Mouse (Mus musculus) monocyte, adult 5-6 weeks (primary cell): ENCODE measurements around the gene Enox1. TPM values are rescaled to one million over a fixed set of nuclear protein-coding genes. Genes with fewer than 3 reads are reported as not detected.

Source experiments
- ATAC-seq: fragments of 153-309, 156-312 bp; replicated peaks from 2 replicates; pipeline ENCODE4 v1.8.0; 2017; ENCODE audit warnings: mild to moderate bottlenecking; ENCODE audit not compliant: low TSS enrichment, insufficient number of reproducible peaks, severe bottlenecking, poor library complexity, low FRiP score
- total RNA-seq: library from RNA; stranded (forward); fragments of 200-1000, 200-491, 200-594 nt; gene quantifications from 3 replicates; pipeline ENCODE4 v1.2.3, GENCODE M21; 2017

The Enox1 gene
- total RNA-seq, 1 experiment from 2014 or later = not detected

DNA sequence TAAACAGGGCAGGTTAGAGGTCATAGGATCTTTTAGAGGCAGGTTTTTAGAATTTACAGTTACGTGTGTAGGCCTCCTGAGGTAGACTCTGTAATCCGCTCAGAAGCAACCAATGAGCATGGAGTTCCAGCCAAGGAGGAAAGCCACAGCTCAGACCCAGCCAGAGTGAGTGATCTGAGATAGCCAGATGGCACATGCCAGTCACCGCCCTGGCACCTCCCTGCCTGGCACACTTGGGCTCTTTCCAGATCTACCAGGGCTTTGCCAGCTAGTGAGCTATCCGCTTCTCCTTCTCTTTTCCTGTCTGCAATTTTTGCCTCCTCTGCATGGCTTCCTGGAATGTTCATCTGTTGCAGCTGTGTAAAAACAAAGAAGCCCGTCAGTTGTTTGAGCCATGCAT is 514.4 kb downstream of the Enox1 start:
- ATAC-seq = no peak

DNA sequence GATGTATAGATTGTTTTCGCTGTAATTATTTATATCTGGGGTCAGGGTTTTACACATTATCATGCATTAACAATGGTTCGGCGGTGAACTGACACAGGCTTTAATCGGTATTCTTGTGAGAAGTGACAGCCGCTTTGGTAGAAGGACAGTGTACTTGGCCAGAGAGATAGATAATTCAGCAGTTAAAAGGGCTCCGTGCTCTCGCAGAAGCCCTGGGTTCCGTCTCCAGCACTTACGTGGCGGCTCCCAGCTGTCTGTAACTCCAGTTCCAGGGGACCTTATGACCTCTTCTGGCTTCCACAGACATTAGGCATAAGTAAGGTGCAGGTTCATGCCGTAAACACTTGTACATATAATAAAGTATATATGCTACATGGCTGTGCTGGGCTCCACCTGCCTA is 515.4 kb downstream of the Enox1 start:
- no peak for ATAC-seq

DNA sequence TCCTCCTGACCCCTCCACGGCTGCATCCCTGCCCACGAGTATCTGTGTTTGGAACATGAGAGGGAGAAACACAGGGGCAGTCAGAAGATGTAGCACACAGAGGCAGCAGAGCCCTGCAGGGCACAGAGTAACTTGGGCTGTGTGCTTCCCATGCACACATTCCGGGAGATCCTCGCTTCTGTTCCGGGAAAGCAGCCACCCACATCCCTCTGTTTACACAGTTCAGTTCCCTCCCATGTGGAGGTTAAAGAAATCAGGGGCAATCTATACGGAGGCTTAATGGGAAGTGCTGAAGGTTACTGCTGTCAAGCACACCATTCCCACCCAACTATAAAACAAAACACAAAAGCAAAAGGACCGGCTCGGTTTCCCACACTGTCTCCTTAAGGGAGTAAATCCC is 516.6 kb downstream of the Enox1 start:
- ATAC-seq = no peak

DNA sequence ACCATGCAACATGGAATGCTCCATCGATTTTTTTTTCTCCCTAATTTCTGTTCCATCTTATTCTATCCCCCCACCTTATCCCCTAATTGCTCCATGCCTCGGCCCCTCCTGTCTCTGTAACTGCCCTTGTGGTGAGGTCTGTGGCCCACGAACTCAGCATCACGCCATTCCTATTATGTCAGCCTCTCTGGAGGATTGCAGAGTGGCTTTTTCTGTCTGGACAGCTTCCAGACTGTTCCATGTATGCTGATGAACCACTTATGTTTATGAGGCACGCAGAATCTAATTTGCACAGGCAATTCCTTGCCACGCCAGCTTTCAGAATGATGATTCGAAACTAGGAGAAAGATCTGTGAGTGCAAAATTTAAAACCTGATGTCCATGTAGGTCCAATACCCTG is 521.4 kb downstream of the Enox1 start:
- no peak for ATAC-seq

GRCm38 (mm10) chr14:77679877-77680276 is 523.3 kb downstream of the Enox1 start:
- ATAC-seq = no peak

GRCm38 (mm10) chr14:77682888-77683555 is 526.5 kb downstream of the Enox1 start:
- no peak for ATAC-seq

GRCm38 (mm10) chr14:77689816-77690215 is 533.3 kb downstream of the Enox1 start:
- no peak for ATAC-seq

DNA sequence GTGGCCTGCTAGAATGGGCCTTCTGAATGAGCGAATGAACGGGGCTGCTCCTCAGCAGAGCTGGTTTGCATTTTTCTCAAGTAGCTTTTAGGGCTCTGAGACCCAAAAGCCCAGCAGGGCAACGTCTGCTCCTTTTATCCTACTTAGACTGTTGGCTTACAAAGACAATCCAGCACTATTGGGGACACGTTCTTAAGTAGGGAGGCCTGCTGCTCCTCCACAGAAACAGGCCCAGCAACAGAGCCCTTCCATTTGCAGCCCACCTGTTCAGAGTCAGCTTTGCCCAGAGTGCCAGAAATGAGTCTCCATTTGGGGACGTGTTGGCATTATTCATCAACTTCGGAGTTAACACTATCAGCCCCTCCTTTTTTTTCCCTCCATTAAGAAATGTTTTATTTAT is 548.4 kb downstream of the Enox1 start:
- no peak for ATAC-seq

- ATAC-seq = no peak
Measured at GRCm38 (mm10) chr14:77706511-77707246, 550.1 kb downstream of the Enox1 start.

DNA sequence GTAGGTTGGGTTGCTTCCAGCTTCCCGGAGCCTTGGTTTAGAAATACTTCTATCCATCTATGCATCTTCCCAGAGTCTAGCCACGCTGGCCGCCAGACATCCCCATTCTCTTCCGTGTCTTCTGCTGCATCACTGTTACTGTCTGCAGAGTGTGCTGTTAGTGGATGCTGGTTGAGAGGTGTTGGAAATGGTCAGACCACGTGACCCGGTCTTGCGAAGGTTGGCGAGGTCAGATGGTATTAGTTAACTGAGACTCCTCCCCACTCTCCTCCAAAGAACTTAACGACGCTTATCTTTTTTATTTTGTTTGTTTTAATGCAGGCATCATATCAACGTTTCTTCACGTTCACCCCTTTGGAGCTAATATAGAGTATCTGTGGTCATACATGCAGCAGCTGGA is 550.7 kb downstream of the Enox1 start:
- ATAC-seq = no peak

- ATAC-seq = no peak
Measured at GRCm38 (mm10) chr14:77708354-77709150, 552.0 kb downstream of the Enox1 start.

DNA sequence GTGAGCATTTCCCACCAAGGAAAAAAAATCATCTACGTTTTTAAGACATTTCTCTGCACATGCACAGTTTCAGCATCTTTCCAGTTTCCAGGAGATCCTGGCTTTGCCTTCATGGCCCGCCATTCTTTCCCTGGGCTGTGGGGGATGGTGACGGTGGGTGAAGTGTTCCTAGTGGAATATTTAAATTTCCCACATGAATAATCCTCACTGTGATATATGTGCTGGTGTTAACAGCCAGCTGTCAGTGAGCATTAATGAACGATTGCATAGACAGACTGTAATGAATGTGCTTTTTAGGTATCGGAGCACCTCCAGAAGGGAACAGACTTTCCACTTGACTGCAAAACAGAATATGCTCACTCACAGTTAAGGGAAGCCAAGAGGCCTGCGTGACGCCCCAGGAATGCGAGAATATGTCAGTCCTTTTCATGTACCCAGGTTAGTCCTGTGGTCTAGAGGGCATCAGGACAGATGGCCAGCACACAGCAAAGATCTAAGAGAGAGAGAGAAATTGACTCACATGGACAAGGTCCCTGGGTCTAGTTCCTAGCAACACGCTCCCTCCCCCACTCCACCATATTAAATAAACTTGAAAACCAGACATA is 558.5 kb downstream of the Enox1 start:
- no peak for ATAC-seq

DNA sequence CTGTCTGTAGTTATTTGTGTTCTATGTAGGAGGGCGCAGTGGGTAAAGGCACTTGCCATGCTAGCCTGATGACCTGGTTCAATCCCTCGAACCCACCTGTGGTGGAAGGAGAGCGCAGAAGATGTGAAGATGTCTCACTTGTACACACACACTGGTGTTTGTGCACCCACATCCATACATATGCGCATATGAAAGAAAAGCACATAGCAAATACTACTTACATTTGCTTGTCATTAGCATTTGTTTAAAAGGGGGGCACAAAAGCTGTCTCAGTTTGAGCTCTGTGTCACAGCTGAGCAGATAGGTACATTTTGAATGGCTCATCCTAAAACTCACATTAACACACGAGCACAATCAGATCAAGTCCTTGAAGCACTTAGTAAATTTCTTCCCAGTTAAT is 560.4 kb downstream of the Enox1 start:
- ATAC-seq = no peak

- ATAC-seq = no peak
Measured at GRCm38 (mm10) chr14:77718814-77719213, 562.3 kb downstream of the Enox1 start.

- no peak for ATAC-seq
Measured at GRCm38 (mm10) chr14:77738056-77738455, 581.5 kb downstream of the Enox1 start.

DNA sequence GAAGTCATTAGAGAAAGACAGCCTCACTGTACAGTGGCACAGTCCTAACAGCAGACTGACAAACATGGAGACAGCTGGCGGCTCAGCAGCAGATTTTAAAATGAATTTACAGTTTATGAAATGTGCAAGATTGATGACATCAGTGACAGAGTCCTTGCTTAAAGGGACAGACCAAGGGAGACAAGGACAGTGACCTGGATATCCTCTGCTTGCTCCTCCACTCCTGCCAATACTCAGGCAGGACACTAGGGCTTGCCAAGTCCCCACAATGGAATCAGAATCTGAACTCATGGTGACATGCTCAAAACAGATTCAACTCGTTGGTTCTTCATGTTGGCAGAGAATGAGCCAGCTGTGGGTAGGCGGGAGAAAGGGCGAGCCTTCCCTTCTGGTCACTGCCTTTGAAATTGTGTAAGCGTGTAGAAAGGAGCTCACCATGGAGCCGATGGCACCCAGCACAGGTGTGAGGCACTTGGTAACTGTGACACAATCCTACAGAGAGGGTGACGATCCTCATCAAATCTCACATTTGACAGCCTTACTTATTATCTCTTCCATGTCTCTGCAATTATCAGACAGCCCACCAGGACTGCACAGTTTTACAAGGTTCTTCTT is 582.3 kb downstream of the Enox1 start:
- no peak for ATAC-seq

- ATAC-seq = no peak
Measured at GRCm38 (mm10) chr14:77739376-77739775, 582.8 kb downstream of the Enox1 start.

- no peak for ATAC-seq
Measured at GRCm38 (mm10) chr14:77744638-77745240, 588.2 kb downstream of the Enox1 start.

DNA sequence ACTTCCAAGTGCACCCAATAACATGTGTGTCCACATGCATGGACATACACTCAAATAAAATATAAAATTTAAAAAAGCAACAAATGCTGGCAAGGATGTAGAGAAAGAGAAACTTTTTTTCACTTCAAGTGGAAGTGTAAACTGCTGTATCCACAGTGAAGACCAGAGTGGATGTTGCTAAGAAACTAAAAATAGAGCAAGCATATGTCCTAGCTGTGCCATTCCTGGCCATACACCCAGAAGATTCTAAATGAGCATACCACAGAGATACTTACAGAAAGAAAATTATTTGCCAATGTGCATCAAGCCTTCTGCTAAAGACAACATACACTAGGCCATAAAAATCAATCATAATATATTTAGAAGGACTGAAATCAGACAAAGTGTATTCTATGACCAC is 592.4 kb downstream of the Enox1 start:
- ATAC-seq = no peak
